Mouse (Mus musculus): ENCODE data around the gene Olfr1130. TPM values are rescaled to one million over a fixed set of nuclear protein-coding genes. Genes with fewer than 3 reads are reported as not detected.

Gene Olfr1130
- total and polyA plus RNA-seq, 2 experiments = not detected

GRCm38 (mm10) chr2:87658360-87658759, 52.3 kb downstream of the Olfr1130 start, which contains the start of gene Olfr1134:
Olfr1134 (minus strand) TSS chr2:87658460.
- no peaks in the 10 kb centered on the region for H3K27me3 ChIP-seq (ENCODE audit: control insufficient read depth, insufficient read depth, low read length)
- TF ChIP-seq CTCF (IDR thresholded peaks at IDR 0.05; ENCODE audit: low read depth, low read length) (no peak), POLR2A (IDR thresholded peaks at IDR 0.05; ENCODE audit: extremely low read depth, insufficient read depth, low read length) (no peak)
- no peak within 1 kb of the TSS for H3K9ac ChIP-seq (ENCODE audit: low read depth, low read length)
- no peak within 1 kb of the TSS for H3K4me3 ChIP-seq (ENCODE audit: insufficient read depth, low read depth, low read length)
- no peaks in the 10 kb centered on the region for H3K4me1 ChIP-seq (ENCODE audit: control insufficient read depth, insufficient read depth, low read length)
- no peaks in the 10 kb centered on the region for H3K36me3 ChIP-seq (ENCODE audit: control insufficient read depth, insufficient read depth, low read length)
- H3K27ac ChIP-seq (replicated peaks; ENCODE audit: insufficient read depth, low read depth, low read length) = no peak within 1 kb of the TSS
- DNase-seq (ENCODE audit: extremely low read depth, low read depth, low spot score) = no peak
- 71% methylated on average over 2 of the region's 2 CpGs for WGBS
- H3K79me2 ChIP-seq (ENCODE audit: control insufficient read depth, insufficient read depth, low read length) = no peaks in the 10 kb centered on the region

Other genes with a start within 250 kb of the Olfr1130 start
- not detected in 2 replicates for gene Olfr1121, start 236.3 kb upstream of the Olfr1130 start, total RNA-seq (2014; rRNA removed)
- gene Olfr1121, start 236.3 kb upstream of the Olfr1130 start, polyA plus RNA-seq (2012; rRNA removed) = not detected in 2 replicates
- not detected in 2 replicates for gene Olfr1122, start 220.4 kb upstream of the Olfr1130 start, total RNA-seq (2014; rRNA removed)
- gene Olfr1122, start 220.4 kb upstream of the Olfr1130 start, polyA plus RNA-seq (2012; rRNA removed) = not detected in 2 replicates
- not detected in 2 replicates for gene Olfr1123, start 189.6 kb upstream of the Olfr1130 start, total RNA-seq (2014; rRNA removed)
- not detected in 2 replicates for gene Olfr1123, start 189.6 kb upstream of the Olfr1130 start, polyA plus RNA-seq (2012; rRNA removed)
- not detected in 2 replicates for gene Olfr1124, start 175.9 kb upstream of the Olfr1130 start, total RNA-seq (2014; rRNA removed)
- gene Olfr1124, start 175.9 kb upstream of the Olfr1130 start, polyA plus RNA-seq (2012; rRNA removed) = not detected in 2 replicates
- gene Olfr1126, start 152.2 kb upstream of the Olfr1130 start, total RNA-seq (2014; rRNA removed) = not detected in 2 replicates
- not detected in 2 replicates for gene Olfr1126, start 152.2 kb upstream of the Olfr1130 start, polyA plus RNA-seq (2012; rRNA removed)
- not detected in 2 replicates for gene Pramel7, start 109.1 kb upstream of the Olfr1130 start, total RNA-seq (2014; rRNA removed)
- gene Pramel7, start 109.1 kb upstream of the Olfr1130 start, polyA plus RNA-seq (2012; rRNA removed) = not detected in 2 replicates
- not detected in 2 replicates for gene Pramel6, start 99.6 kb upstream of the Olfr1130 start, total RNA-seq (2014; rRNA removed)
- not detected in 2 replicates for gene Pramel6, start 99.6 kb upstream of the Olfr1130 start, polyA plus RNA-seq (2012; rRNA removed)
- not detected in 2 replicates for gene Olfr153, start 74.4 kb upstream of the Olfr1130 start, total RNA-seq (2014; rRNA removed)
- not detected in 2 replicates for gene Olfr153, start 74.4 kb upstream of the Olfr1130 start, polyA plus RNA-seq (2012; rRNA removed)
- not detected in 2 replicates for gene Olfr1128, start 60.7 kb upstream of the Olfr1130 start, total RNA-seq (2014; rRNA removed)
- gene Olfr1128, start 60.7 kb upstream of the Olfr1130 start, polyA plus RNA-seq (2012; rRNA removed) = not detected in 2 replicates
- gene Olfr1129, start 32.3 kb upstream of the Olfr1130 start, total RNA-seq (2014; rRNA removed) = not detected in 2 replicates
- not detected in 2 replicates for gene Olfr1129, start 32.3 kb upstream of the Olfr1130 start, polyA plus RNA-seq (2012; rRNA removed)
- not detected in 2 replicates for gene Olfr1131, start 20.9 kb downstream of the Olfr1130 start, total RNA-seq (2014; rRNA removed)
- gene Olfr1131, start 20.9 kb downstream of the Olfr1130 start, polyA plus RNA-seq (2012; rRNA removed) = not detected in 2 replicates
- gene Olfr1132, start 31.3 kb downstream of the Olfr1130 start, total RNA-seq (2014; rRNA removed) = not detected in 2 replicates
- gene Olfr1132, start 31.3 kb downstream of the Olfr1130 start, polyA plus RNA-seq (2012; rRNA removed) = not detected in 2 replicates
- gene Olfr1133, start 41.2 kb downstream of the Olfr1130 start, total RNA-seq (2014; rRNA removed) = not detected in 2 replicates
- gene Olfr1133, start 41.2 kb downstream of the Olfr1130 start, polyA plus RNA-seq (2012; rRNA removed) = not detected in 2 replicates
- not detected in 2 replicates for gene Olfr1134, start 52.2 kb downstream of the Olfr1130 start, total RNA-seq (2014; rRNA removed)
- not detected in 2 replicates for gene Olfr1134, start 52.2 kb downstream of the Olfr1130 start, polyA plus RNA-seq (2012; rRNA removed)
- gene Olfr1135, start 67.5 kb downstream of the Olfr1130 start, total RNA-seq (2014; rRNA removed) = not detected in 2 replicates
- gene Olfr1135, start 67.5 kb downstream of the Olfr1130 start, polyA plus RNA-seq (2012; rRNA removed) = not detected in 2 replicates
- gene Olfr1136, start 87.7 kb downstream of the Olfr1130 start, total RNA-seq (2014; rRNA removed) = not detected in 2 replicates
- not detected in 2 replicates for gene Olfr1136, start 87.7 kb downstream of the Olfr1130 start, polyA plus RNA-seq (2012; rRNA removed)
- not detected in 2 replicates for gene Olfr1137, start 107.0 kb downstream of the Olfr1130 start, total RNA-seq (2014; rRNA removed)
- gene Olfr1137, start 107.0 kb downstream of the Olfr1130 start, polyA plus RNA-seq (2012; rRNA removed) = not detected in 2 replicates
- not detected in 2 replicates for gene Olfr1138, start 133.8 kb downstream of the Olfr1130 start, total RNA-seq (2014; rRNA removed)
- not detected in 2 replicates for gene Olfr1138, start 133.8 kb downstream of the Olfr1130 start, polyA plus RNA-seq (2012; rRNA removed)
- gene Olfr1140, start 137.5 kb downstream of the Olfr1130 start, total RNA-seq (2014; rRNA removed) = not detected in 2 replicates
- gene Olfr1140, start 137.5 kb downstream of the Olfr1130 start, polyA plus RNA-seq (2012; rRNA removed) = not detected in 2 replicates
- not detected in 2 replicates for gene Olfr1141, start 147.8 kb downstream of the Olfr1130 start, total RNA-seq (2014; rRNA removed)
- not detected in 2 replicates for gene Olfr1141, start 147.8 kb downstream of the Olfr1130 start, polyA plus RNA-seq (2012; rRNA removed)
- gene Olfr152, start 173.3 kb downstream of the Olfr1130 start, total RNA-seq (2014; rRNA removed) = not detected in 2 replicates
- not detected in 2 replicates for gene Olfr152, start 173.3 kb downstream of the Olfr1130 start, polyA plus RNA-seq (2012; rRNA removed)
- not detected in 2 replicates for gene Olfr1143, start 194.4 kb downstream of the Olfr1130 start, total RNA-seq (2014; rRNA removed)
- gene Olfr1143, start 194.4 kb downstream of the Olfr1130 start, polyA plus RNA-seq (2012; rRNA removed) = not detected in 2 replicates
- gene Olfr1145, start 203.6 kb downstream of the Olfr1130 start, total RNA-seq (2014; rRNA removed) = not detected in 2 replicates
- not detected in 2 replicates for gene Olfr1145, start 203.6 kb downstream of the Olfr1130 start, polyA plus RNA-seq (2012; rRNA removed)
- not detected in 2 replicates for gene Olfr1148, start 224.3 kb downstream of the Olfr1130 start, total RNA-seq (2014; rRNA removed)
- gene Olfr1148, start 224.3 kb downstream of the Olfr1130 start, polyA plus RNA-seq (2012; rRNA removed) = not detected in 2 replicates
- gene Olfr1150-ps1, start 237.8 kb downstream of the Olfr1130 start, total RNA-seq (2014; rRNA removed) = not detected in 2 replicates
- gene Olfr1150-ps1, start 237.8 kb downstream of the Olfr1130 start, polyA plus RNA-seq (2012; rRNA removed) = not detected in 2 replicates
- not detected in 2 replicates for gene Olfr1151, start 249.7 kb downstream of the Olfr1130 start, total RNA-seq (2014; rRNA removed)
- gene Olfr1151, start 249.7 kb downstream of the Olfr1130 start, polyA plus RNA-seq (2012; rRNA removed) = not detected in 2 replicates

Data from liver, adult 2 months (tissue).